Mouse (Mus musculus): ENCODE results near the gene Kcnk4.
"Not testable (repeated sequence)": the region's sequence is repeated elsewhere in the genome, so short reads cannot be mapped to it uniquely, and the experiment has no call there.

GRCm38 (mm10) chr19:6895608-6896305, 38.6 kb downstream of the Kcnk4 start:
- not testable (repeated sequence) for TF ChIP-seq CTCF (IDR thresholded peaks at IDR 0.05; ENCODE audit: borderline replicate concordance, control insufficient read depth, extremely low read depth, insufficient read depth, low read length, poor library complexity); POLR2A (IDR thresholded peaks at IDR 0.05; ENCODE audit: control insufficient read depth, extremely low read depth, insufficient read depth, low read length, poor library complexity)

All from thymus, adult 2 months (tissue).